Mouse (Mus musculus): ENCODE data around the gene Yy1.

Gene Yy1

DNA sequence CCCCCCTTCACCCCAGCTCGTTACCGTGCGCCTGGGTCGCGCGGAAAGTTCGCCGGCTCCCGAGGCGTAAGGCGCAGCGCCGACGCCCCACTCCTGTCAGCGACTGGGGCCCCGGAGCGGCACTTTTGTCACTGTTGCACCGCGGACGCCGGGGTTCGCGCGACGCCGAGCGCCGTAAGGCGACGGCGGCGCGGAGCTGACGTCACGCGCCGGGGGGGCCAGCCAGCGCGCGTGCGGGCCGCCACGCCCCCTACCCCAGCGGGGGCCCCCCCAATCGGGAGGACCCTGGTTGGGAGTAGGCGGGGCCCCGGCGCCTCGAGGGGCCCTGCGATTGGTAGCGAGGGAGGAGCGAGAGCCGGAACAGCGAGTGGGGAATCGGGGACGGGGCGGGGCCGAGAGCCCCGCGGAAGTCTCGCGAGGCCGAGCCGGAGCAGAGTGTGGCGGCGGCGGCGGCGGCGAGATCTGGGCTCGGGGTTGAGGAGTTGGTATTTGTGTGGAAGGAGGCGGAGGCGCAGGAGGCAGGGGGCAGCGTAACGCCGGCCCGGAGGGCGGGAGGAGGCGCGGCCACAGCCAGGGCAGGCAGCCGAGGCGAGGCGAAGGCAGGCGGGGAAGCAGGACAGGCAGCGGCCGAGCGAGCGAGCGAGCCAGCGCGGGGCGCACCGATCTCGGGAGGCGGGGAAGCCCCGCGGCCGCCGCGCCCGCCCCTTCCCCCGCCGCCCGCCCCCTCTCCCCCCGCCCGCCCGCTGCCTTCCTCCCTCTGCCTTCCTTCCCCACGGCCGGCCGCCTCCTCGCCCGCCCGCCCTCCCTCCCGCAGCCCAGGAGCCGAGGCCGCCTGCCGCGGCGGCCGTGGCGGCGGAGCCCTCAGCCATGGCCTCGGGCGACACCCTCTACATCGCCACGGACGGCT lies at the start of gene Yy1:
Gene Yy1, plus strand, starts transcription at position 428 of the 907 bp plus-strand sequence.
- DNase-seq, result peak; percentile 97 to 99

DNA sequence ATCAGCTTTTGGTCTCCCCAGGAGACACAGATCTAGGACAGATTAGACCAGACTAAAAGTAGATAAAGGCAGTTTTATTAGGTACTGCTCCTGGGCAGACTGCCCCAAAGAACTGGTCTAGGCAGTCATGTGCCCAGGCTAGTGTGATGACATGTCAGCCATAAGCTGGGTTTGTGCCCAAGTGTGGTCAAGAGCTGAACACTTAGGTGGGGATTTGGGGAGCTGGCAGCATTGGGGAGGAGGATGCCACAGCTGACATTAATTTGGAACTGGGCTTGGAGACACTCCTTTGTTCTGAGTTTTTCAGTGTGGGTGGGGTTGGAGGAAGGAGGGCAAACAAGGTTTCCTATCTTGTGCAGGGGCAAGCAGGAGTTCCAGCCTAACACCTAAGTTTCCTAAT lies 46.8 kb upstream of the Yy1 start:
- DNase-seq, result no peak

DNA sequence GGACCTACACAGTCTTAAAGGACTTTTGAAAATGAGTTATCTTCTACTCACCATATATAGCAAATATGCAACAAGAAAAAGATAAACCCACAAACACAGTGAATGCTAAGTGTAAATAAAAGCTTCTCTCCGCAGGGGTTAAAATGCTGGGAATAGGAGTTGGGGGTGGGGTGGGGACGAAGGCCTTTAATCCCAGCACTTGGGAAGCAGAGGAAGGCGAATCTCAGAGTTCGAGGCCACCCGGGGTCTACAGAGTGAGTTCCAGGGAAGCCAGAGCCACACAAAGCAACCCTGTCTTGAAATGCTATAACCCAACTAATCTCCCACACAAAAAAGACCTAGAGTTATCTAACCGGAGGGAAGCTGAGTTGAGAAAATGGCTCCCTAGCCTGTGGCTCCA lies 43.8 kb upstream of the Yy1 start:
- DNase-seq, result no peak

DNA sequence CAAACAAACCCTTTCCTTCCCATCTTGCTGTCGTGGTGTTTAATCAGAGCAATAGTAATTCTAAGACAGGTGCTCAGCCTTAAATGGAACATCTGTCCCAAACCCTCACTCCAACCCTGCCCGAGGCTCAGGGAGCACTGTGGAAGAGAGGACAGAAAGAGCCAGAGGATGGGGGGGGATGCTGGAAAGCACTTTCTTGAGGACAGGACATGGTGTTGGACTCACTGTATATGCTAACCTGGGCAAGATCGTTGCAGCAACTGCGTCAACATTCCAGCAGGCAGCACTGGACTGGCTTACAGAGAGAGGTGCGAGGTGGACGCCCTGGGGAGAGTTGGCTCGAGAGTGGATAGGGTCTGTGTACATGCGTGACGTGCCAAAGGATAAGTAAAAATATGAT lies 43.3 kb upstream of the Yy1 start:
- DNase-seq, result no peak

DNA sequence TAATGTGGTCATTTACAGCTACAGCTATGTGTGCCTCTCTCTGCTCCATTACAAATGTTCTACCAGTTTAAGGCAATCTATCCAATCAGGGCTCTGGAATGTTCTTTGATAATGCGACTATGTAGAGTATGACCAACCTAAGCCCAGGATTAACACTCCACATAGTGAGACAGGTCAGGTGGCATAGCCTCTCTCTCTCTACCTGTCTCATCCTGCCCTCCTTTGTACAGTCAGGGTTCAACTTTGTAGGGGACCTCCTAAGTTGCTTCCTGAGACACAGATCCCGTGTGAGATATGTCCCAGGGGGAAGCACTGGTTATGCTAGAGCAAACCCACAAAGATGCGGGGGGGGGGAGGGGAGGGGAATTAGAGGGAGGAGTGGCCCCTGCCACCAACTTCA lies 42.5 kb upstream of the Yy1 start:
- no peak for DNase-seq

DNA sequence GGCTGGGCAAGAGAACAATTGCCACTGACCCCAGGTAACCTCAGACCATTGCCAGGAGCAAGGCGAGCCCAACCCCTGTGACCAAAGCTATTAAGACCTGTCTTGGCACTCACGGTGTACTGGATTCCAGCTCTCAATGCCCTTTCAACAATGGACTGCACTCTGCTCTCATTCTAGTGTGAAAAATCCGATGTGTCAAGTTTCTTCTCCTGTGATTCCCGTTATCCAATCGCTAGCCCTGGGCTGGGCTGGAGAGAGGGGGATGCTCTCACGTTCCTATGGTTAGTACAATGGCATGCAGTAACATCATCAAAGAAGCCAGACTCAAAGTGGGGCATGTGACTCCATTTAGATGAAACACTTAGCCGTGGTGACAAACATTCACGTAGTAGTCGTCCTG lies 41.0 kb upstream of the Yy1 start:
- DNase-seq, result no peak

DNA sequence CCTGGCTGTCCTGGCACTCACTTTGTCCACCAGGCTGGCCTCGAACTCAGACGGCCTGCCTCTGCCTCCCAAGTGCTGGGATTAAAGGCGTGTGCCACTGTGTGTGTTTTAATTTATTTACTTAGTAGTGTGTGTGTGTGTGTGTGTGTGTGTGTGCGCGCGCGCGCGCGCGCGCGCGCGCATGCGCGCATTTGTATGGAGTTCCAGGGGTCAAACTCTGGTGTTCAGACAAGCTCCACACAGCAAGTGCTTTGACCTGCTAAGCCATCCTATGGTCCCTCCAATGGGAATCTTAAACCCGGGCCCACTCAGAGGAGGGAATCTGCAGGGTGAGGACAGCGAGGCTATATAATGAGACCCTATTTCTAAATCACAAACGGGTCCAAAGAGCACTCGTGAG lies 37.6 kb upstream of the Yy1 start:
- no peak for DNase-seq

DNA sequence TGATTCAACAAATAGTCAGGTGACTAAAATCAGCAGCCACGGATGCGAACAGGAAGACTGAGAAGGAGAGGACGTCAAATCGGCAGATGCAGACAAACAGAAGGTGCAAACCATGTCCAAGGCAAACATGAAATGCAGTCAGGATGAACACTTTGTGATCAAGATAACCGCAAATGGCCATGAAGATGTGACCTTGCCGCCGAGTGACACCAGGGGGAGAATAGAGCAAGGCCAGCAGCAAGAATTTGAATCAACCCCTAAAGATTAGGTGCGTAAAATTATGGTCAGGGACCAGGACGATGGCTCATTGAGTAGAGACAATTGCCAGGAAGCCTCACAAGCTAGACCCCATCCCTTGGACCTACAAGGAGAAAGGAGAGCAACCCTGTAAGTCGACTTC lies 36.2 kb upstream of the Yy1 start:
- no peak for DNase-seq

DNA sequence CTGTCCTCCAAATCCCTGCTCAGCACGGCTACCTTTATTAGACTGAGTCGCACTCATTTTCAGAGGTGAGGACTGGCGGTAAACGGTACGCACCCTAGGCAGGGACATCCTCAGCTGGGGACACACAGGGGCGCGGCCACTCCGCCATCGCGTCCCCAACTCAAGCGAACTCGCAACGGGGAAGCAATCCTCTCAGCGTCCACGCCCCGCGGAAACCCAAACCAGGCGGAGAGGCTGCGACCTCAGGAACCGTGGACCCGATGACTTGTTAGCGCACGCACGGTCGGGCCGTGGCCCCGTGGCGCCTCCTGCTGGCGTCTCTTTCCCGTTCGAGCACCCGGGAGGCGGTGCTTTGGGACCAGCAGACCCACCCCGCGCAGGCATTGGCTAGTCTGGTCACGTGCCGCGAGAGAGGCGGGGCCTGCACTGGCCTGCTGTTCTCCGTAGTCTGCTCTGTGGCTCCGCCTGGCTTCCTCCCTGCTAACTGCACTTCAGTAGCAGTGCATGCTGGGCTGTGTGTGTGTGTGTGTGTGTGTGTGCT lies 35.0 kb upstream of the Yy1 start:
- peak; percentile 97 to 99 for DNase-seq

DNA sequence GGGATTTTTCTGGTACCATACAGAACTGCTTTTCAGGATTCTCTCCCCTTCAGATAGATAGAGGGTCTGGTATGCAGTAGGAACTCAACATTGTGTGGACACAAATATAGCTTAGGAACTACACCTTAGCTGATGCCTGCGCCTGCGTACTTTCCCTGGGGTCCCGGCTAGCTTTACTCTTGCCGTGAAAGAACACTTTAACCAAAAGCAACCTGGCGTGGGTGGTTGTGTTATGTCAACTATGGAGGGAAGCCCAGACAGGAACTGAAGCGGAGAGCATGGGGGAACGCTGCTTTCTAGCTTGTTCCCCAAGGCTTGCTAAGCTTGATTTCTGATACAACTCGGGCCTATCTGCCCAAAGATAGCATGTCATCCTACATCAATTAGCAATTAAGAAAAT lies 34.5 kb upstream of the Yy1 start:
- DNase-seq, result no peak

DNA sequence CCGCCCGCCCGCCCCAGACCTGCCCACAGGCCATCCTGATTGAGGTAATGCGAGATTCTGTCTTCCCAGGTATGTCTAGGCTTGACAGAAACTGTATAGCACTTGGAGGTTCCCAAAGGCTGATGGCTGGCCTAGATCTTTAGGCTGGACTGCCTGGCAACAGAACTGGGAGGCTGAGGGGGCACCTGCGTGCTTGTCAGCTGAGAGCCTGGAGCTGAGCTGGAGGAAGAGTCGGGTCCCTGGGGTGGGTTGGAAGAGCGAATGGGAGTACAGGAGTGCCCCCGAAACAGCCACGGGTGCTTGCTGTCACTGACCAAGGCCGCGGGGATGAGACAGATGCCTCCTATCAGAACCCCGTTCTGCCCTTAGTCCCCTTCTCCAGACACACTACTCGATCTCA lies 34.1 kb upstream of the Yy1 start:
- DNase-seq, result no peak

DNA sequence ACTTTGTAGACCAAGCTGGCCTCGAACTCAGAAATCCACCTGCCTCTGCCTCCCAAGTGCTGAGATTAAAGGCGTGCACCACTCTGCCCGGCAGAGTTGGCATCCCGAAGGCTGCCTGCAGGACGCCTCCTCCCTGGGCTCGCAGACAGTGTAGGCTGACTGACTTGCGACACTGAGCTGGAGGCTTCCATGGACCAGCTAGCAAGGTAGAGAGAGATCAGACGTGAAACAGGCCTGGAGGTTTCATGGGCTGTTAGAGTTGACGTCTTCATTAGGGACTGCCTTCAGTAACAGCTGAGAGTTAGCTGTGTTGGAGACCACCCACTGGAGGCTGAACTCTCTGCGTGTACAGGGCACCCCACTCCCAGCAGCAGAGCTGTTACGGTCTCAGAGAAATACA lies 33.5 kb upstream of the Yy1 start:
- no peak for DNase-seq

DNA sequence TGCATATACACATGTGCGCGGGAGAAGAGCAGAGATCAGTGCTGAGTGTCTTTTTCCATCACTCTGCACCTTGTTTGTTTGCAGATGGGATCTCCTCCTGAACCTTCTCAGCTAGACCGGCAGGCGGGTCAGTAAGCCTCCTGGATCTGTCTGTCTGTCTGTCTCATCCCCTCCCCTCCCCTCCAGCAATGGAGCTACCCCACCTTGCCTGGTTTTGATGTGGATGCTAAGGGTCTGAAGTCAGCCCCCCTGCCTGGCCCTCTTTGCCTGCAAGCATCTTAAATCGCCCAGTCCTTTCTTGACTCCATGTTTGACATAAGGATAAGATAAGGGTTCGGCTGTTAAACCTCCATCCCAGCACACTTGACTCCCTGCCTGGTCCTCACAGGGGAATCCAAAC lies 32.8 kb upstream of the Yy1 start:
- no peak for DNase-seq

DNA sequence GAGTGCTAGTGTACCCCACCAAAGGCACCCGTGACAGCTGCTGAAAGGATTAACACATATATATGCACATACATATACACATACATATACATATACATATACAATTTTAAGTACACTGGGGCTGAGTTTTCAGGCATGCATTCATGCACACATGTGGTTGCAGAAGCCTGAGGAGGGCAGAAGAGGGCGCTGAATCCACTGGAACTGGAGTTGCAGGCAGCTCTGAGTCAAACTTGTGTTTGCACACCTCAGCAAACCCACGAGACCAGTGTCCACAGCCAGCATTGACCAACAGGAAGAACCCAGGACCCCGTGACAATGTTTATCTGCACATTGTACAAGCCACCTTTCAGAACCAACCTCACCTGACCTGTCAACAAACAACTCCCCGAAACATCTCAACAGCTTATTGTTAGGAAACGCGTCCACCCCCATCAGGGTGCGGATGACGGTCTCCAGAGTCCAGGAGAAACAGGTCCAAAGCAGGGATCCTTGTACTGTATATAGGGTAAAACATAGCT lies 32.2 kb upstream of the Yy1 start:
- no peak for DNase-seq

DNA sequence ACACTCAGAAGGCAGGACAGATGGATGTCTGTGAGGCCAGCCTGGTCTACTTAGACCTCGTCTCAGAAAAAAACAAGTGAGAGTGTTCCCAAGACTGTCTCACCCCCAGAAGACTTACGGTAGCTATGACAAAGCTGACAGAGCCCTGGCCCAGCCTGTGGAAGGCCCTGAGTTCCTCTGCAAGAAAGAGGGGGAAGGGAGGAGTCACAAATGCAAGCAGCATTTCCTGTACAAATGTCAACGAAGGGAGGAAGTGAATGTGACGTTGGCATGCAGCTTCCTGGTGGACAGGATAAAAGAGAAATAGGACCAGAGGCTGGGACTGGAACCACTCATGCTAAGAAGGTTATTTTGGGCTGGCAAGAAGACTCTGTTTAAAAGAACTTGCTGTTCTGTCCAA lies 31.6 kb upstream of the Yy1 start:
- no peak for DNase-seq

DNA sequence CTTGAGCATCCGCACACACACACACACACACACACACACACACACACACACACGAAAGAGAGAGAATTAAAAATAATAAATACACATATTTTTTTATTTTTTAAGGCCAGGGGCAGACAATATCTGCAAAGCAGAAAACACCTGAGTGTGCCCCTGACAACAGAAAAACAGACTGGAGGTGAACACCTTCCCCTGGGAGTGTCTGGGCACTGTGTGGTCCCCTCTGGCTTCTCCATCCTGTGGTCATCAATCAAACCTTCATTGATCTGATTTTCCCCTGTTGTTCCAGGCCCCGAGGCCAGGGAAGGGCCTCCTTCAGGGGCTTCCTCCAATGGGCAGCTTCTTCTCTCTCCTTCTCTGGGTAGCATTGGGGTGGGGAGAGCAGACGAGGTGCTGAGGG lies 31.1 kb upstream of the Yy1 start:
- DNase-seq, result no peak

DNA sequence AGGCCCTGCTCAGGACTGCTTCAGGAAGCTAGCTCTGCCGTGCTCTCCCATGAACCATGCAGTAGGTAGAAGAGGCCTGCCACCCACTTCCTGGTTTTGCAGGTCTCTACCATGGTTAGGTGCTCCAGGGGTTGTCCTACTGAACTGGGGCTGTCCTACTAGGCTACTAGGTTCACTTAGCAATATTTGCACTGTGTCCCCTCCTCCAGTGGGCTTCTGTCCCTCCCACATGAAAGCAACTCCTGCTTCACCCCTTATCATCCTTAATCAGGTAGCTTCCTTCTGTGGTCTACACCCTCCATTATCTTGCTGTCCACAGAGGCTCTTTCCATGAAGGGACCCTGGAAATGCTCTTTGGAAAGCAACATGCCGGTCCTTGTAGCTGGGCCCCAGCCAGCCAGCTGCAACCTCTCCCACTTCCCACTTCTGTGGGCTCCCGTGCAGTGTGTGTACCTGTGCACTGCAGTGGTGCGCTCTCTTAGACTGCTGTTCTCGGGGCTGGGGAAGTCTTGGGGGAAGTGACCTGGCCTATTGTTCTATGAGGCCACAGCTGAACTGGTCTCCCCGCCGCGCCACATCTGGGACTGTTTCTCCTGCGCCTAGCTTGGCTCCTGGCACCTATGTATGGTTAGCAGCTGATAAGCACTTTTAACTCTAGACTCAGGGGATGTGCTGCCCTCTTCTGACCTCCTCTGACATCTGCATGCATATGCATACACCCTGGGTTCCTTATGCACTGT lies 29.5 kb upstream of the Yy1 start:
- no peak for DNase-seq

DNA sequence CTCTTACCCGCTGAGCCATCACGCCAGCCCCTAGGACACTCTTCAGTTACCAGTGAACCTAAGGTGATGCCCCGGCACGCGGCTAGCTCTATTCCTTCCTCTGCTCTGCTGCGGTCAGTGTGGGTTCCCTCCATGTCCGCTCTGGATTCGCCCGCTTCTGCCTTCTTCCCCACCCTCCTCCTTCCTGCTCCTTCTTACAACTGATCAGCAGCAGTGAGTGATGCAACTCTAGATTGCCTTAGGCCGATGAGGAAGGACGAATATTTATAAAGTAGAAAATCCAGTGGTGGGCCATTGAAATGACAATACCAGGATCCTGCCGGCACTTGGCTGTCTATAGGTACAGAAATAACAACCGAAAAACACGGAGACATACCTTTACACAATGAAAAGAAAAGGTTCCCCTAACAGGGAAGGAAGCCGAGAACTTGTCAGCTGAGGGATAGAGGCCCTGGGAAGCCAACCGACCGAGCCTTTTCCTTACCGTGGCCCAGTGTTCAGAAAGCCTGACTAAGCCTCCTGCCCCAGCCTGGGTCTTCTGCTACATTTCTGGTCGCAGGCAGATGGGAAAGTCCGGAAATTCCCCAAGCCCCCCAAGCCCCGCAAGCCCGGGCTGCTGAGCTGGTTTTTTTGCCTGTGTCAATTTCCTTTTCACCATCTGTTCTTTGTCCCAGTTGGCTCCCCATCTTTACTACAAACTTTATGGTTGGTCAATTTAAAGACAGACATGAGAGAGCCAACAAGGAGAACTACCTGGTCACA lies 27.7 kb upstream of the Yy1 start:
- DNase-seq, result no peak

DNA sequence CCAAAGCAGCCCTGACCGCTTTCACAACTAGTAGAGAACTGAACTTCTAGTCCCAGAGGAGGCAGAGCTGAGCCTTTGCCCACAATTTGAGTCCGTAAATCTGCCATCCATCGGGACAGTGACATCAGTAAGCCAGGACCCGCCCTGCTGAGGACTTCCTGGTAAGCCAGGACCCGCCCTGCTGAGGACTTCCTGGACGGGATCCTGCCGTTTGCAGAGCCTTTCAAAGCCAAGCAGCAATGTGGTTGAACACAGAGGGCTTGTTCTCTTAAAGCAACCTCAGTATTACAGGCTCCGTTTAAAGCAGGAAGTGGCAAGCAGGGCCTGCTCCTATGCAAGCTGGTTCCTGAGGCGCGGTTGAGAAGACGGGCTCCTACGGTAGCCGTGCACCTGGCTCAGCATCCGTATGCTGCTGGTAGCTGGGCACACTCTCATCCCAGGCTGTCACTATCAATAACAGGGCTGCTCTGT lies 27.0 kb upstream of the Yy1 start:
- DNase-seq, result peak; percentile 60 to 62

DNA sequence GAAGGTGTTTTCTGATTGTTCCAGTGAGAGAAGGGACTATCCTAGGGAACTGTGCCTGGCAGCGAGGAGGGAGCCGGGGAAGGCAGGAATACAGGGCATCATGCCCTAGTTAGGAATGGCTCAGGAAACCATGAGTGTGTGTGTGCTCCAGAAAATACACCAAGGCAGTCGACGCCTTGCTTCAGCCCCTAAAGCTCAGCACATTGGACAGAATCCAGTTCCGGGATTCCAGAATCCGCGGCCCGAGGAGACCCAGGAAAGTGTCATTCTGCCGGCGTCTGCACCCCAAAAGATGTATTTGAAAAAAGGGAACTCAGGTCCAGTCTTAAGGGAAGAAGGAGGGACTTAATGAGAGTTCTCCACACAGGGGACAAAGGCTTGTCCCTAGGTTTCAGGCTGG lies 26.5 kb upstream of the Yy1 start:
- peak in 1 of 2 experiments; percentile 14 for DNase-seq

DNA sequence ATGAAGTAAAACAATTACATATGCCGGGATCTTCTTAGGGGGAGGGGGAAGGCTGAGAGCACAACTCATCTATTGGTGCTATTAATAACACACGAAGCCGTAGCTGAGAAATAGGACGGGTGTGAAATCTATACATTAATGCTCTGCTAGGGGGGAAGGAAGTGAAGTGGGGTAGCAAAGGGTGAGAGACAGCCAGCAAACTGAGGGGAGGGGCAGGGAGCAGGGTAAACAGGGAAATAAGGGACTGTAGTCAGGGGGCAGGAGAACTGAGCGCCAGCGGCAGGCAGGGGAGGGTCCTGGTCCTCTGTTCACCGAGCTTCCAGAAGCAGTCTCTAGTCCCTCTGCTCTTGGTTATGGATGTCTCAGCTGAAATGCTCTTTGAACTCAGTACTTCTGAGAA lies 25.9 kb upstream of the Yy1 start:
- no peak for DNase-seq

DNA sequence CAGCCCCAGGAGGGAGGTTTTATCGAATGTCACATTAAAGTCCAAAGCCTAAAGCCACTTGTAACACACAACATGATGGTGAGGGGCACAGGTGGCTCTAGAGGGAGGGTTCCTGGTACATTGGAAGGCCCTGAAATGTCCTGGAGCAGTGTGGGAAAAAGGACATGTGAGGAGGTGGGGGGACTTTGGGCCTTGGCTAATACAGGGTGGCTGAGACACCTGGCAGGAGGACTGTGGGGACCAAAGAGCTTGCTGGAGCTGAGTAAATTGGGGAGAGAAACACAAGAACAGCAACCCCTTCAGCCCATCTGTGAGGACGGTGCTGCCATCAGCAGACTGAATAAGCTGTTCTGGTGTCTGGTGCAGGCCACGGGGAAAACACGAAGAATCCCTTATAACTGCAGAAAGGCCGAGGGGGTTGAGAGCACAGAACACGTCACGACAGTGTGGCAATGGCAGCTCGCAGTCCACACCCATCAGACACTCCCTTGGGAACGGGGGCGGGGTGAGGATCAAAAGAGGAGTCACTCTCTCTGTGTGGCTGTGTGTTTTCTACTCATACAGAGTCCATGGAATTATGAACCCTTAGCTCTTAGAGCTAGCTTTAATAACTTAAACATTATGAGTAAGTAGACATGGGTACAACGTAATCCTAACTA lies 24.4 kb upstream of the Yy1 start:
- no peak for DNase-seq

Data from cerebellum, adult 18-20 months (tissue).